Mouse (Mus musculus) ES-Bruce4 (cell line): Measurements from ENCODE around the gene Toe1.

Source experiments
- CTCF ChIP-seq: IDR thresholded peaks from one replicate; pipeline ENCODE4 v1.8.1; 2011; ENCODE audit warnings: low read depth, low read length
- EP300 ChIP-seq: IDR thresholded peaks from 2 replicates; pipeline ENCODE4 v1.6.1; 2011; ENCODE audit warnings: low read depth, low read length; ENCODE audit not compliant: insufficient read depth
- POLR2A ChIP-seq: IDR thresholded peaks from one replicate; pipeline ENCODE4 v1.8.1; 2011; ENCODE audit warnings: low read length; ENCODE audit not compliant: insufficient read depth

DNA sequence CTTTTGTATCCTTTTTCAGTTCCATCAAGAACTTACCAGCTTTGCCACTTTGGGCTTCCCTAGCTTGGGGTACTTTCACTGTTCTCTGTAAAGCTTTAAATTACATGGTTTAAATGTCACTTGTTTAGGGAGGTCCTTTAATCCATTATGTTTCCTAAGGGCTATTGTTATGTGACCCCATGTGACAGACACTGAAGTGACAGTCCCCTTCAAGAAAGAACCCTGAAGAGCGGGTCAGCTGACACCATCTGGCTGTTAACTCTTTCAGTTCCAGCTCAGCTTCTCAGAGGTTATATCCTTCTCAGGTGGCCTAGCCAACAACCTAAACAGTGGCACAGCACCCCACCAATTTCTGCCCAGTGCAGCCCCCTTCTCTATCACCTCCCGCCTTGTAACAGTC, 46.8 kb upstream of the Toe1 start:
- TF ChIP-seq EP300 (no peak), POLR2A (no peak), CTCF (no peak)
